Mouse (Mus musculus): Measurements from ENCODE around the gene Spata4. TPM values are rescaled to one million over a fixed set of nuclear protein-coding genes. Genes with fewer than 3 reads are reported as not detected.
"Not testable (repeated sequence)": the region's sequence is repeated elsewhere in the genome, so short reads cannot be mapped to it uniquely, and the experiment has no call there.

Spata4 gene
- total and polyA plus RNA-seq, 2 experiments, result not detected

- peaks cover 3% of the 10 kb centered on the region for H3K27me3 ChIP-seq (ENCODE audit: control insufficient read depth, insufficient read depth, low read length)
- H3K4me1 ChIP-seq (ENCODE audit: control insufficient read depth, insufficient read depth, low read length), result no peaks in the 10 kb centered on the region; the same call in 1 of the 2 replicates
- H3K79me2 ChIP-seq (ENCODE audit: control insufficient read depth, insufficient read depth, low read length), result no peaks in the 10 kb centered on the region
- no peak for TF ChIP-seq POLR2A (IDR thresholded peaks at IDR 0.05; ENCODE audit: extremely low read depth, insufficient read depth, low read length)
- H3K9ac ChIP-seq (ENCODE audit: low read depth, low read length), result no peak overlapping the region
- no peak overlapping the region for H3K4me3 ChIP-seq (ENCODE audit: insufficient read depth, low read depth, low read length)
- H3K36me3 ChIP-seq (ENCODE audit: control insufficient read depth, insufficient read depth, low read length), result no peaks in the 10 kb centered on the region
- 87% methylated on average over 2 of the region's 2 CpGs for WGBS
- H3K27ac ChIP-seq (replicated peaks; ENCODE audit: insufficient read depth, low read depth, low read length), result no peak overlapping the region
- no peak for DNase-seq (ENCODE audit: extremely low read depth, low read depth, low spot score)
Measured at GRCm38 (mm10) chr8:54597386-54597785, 3.2 kb upstream of the Spata4 start.

- no peak overlapping the region for H3K4me3 ChIP-seq (ENCODE audit: insufficient read depth, low read depth, low read length)
- DNase-seq (ENCODE audit: extremely low read depth, low read depth, low spot score), result no peak
- WGBS, result 73% methylated on average over 4 of the region's 4 CpGs
- H3K27me3 ChIP-seq (ENCODE audit: control insufficient read depth, insufficient read depth, low read length), result peaks cover 5% of the 10 kb centered on the region
- no peak overlapping the region for H3K27ac ChIP-seq (replicated peaks; ENCODE audit: insufficient read depth, low read depth, low read length)
- no peaks in the 10 kb centered on the region for H3K36me3 ChIP-seq (ENCODE audit: control insufficient read depth, insufficient read depth, low read length)
- H3K4me1 ChIP-seq (ENCODE audit: control insufficient read depth, insufficient read depth, low read length), result no peaks in the 10 kb centered on the region; the same call in 1 of the 2 replicates
- H3K79me2 ChIP-seq (ENCODE audit: control insufficient read depth, insufficient read depth, low read length), result no peaks in the 10 kb centered on the region
- H3K9ac ChIP-seq (ENCODE audit: low read depth, low read length), result no peak overlapping the region
- no peak for TF ChIP-seq POLR2A (IDR thresholded peaks at IDR 0.05; ENCODE audit: extremely low read depth, insufficient read depth, low read length)
- TF ChIP-seq CTCF (IDR thresholded peaks at IDR 0.05; ENCODE audit: low read depth, low read length), result no peak
Measured at GRCm38 (mm10) chr8:54603440-54603839, 2.9 kb downstream of the Spata4 start.

GRCm38 (mm10) chr8:54609336-54609735, 8.8 kb downstream of the Spata4 start:
- Histone ChIP-seq H3K27me3 (ENCODE audit: control insufficient read depth, insufficient read depth, low read length) (peaks cover 5% of the 10 kb centered on the region; the same call in 1 of the 2 replicates), H3K79me2 (ENCODE audit: control insufficient read depth, insufficient read depth, low read length) (no peaks in the 10 kb centered on the region), H3K4me3 (ENCODE audit: insufficient read depth, low read depth, low read length) (no peak overlapping the region), H3K9ac (ENCODE audit: low read depth, low read length) (no peak overlapping the region), H3K36me3 (ENCODE audit: control insufficient read depth, insufficient read depth, low read length) (no peaks in the 10 kb centered on the region), H3K4me1 (ENCODE audit: control insufficient read depth, insufficient read depth, low read length) (no peaks in the 10 kb centered on the region), H3K27ac (replicated peaks; ENCODE audit: insufficient read depth, low read depth, low read length) (no peak overlapping the region)
- TF ChIP-seq POLR2A (IDR thresholded peaks at IDR 0.05; ENCODE audit: extremely low read depth, insufficient read depth, low read length), result no peak
- no peak for TF ChIP-seq CTCF (IDR thresholded peaks at IDR 0.05; ENCODE audit: low read depth, low read length)
- no peak for DNase-seq (ENCODE audit: extremely low read depth, low read depth, low spot score)
- WGBS, result 79% methylated on average over 2 of the region's 2 CpGs

- Histone ChIP-seq H3K4me1 (ENCODE audit: control insufficient read depth, insufficient read depth, low read length) (no peaks in the 10 kb centered on the region), H3K36me3 (ENCODE audit: control insufficient read depth, insufficient read depth, low read length) (no peaks in the 10 kb centered on the region)
Measured at GRCm38 (mm10) chr8:54610238-54610637, 9.7 kb downstream of the Spata4 start.

GRCm38 (mm10) chr8:54616710-54617109, 16.1 kb downstream of the Spata4 start:
- 74% methylated on average over 17 of the region's 17 CpGs for WGBS
- not testable (repeated sequence) for H3K4me3 ChIP-seq (ENCODE audit: insufficient read depth, low read depth, low read length); H3K4me1 ChIP-seq (ENCODE audit: control insufficient read depth, insufficient read depth, low read length); H3K36me3 ChIP-seq (ENCODE audit: control insufficient read depth, insufficient read depth, low read length); H3K27me3 ChIP-seq (ENCODE audit: control insufficient read depth, insufficient read depth, low read length); H3K79me2 ChIP-seq (ENCODE audit: control insufficient read depth, insufficient read depth, low read length); H3K9ac ChIP-seq (ENCODE audit: low read depth, low read length); DNase-seq (ENCODE audit: extremely low read depth, low read depth, low spot score); H3K27ac ChIP-seq (replicated peaks; ENCODE audit: insufficient read depth, low read depth, low read length)

More at GRCm38 (mm10) chr8:54610238-54610637, 9.7 kb downstream of the Spata4 start:
- no peak overlapping the region for H3K9ac ChIP-seq (ENCODE audit: low read depth, low read length)
- no peak overlapping the region for H3K4me3 ChIP-seq (ENCODE audit: insufficient read depth, low read depth, low read length)
- no peak overlapping the region for H3K27ac ChIP-seq (replicated peaks; ENCODE audit: insufficient read depth, low read depth, low read length)
- H3K27me3 ChIP-seq (ENCODE audit: control insufficient read depth, insufficient read depth, low read length), result 0 out of 2 replicates have a peak, but pooled peaks cover 2% of the 10 kb centered on the region
- no peak for DNase-seq (ENCODE audit: extremely low read depth, low read depth, low spot score)
- no peaks in the 10 kb centered on the region for H3K79me2 ChIP-seq (ENCODE audit: control insufficient read depth, insufficient read depth, low read length)
- 71% methylated on average over 4 of the region's 4 CpGs for WGBS
- no peak for TF ChIP-seq POLR2A (IDR thresholded peaks at IDR 0.05; ENCODE audit: extremely low read depth, insufficient read depth, low read length)

GRCm38 (mm10) chr8:54638634-54639033, 38.1 kb downstream of the Spata4 start:
- no peaks in the 10 kb centered on the region for H3K27me3 ChIP-seq (ENCODE audit: control insufficient read depth, insufficient read depth, low read length)
- no peak for TF ChIP-seq POLR2A (IDR thresholded peaks at IDR 0.05; ENCODE audit: extremely low read depth, insufficient read depth, low read length)
- TF ChIP-seq CTCF (IDR thresholded peaks at IDR 0.05; ENCODE audit: low read depth, low read length), result no peak
- WGBS, result 81% methylated on average over 4 of the region's 4 CpGs
- DNase-seq (ENCODE audit: extremely low read depth, low read depth, low spot score), result no peak
- no peaks in the 10 kb centered on the region for H3K36me3 ChIP-seq (ENCODE audit: control insufficient read depth, insufficient read depth, low read length)
- no peak overlapping the region for H3K4me3 ChIP-seq (ENCODE audit: insufficient read depth, low read depth, low read length)
- no peak overlapping the region for H3K27ac ChIP-seq (replicated peaks; ENCODE audit: insufficient read depth, low read depth, low read length)
- H3K4me1 ChIP-seq (ENCODE audit: control insufficient read depth, insufficient read depth, low read length), result no peaks in the 10 kb centered on the region
- H3K9ac ChIP-seq (ENCODE audit: low read depth, low read length), result no peak overlapping the region
- no peaks in the 10 kb centered on the region for H3K79me2 ChIP-seq (ENCODE audit: control insufficient read depth, insufficient read depth, low read length)

Other genes starting within 250 kb of the Spata4 start
- gene Asb5, start 71.2 kb upstream of the Spata4 start, total RNA-seq (2014; rRNA removed), result 0.09 and 0.40 TPM in 2 replicates
- 0.38 and 0.83 TPM in 2 replicates for gene Asb5, start 71.2 kb upstream of the Spata4 start, polyA plus RNA-seq (2012; rRNA removed)
- 82.3 and 83.2 TPM in 2 replicates for gene Spcs3, start 70.8 kb upstream of the Spata4 start, total RNA-seq (2014; rRNA removed)
- 13.5 TPM in 2 replicates for gene Spcs3, start 70.8 kb upstream of the Spata4 start, polyA plus RNA-seq (2012; rRNA removed)